Mouse (Mus musculus) adrenal gland, postnatal 10 days (tissue): Measurements from ENCODE around the gene Akr1c21. TPM values are rescaled to one million over a fixed set of nuclear protein-coding genes. Genes with fewer than 3 reads are reported as not detected.
"Not testable (repeated sequence)": the region's sequence is repeated elsewhere in the genome, so short reads cannot be mapped to it uniquely, and the experiment has no call there.

Experiments
- DNase-seq: peaks from one replicate; pipeline ENCODE4 v3.0.0; 2021; ENCODE audit warnings: mixed read lengths
- long read RNA-seq, 2 experiments: library from polyadenylated mRNA; stranded (forward); transcript quantifications; one replicate each; pipeline ENCODE4 v2.0.0; 2021
- total RNA-seq, 2 experiments: library from RNA; stranded (reverse); gene quantifications; 2 replicates each; pipeline ENCODE4 v1.2.3; 2021

Akr1c21 gene
- not detected for total RNA-seq
- long read RNA-seq, experiment 1: 0 reads
- long read RNA-seq, experiment 2: 0 reads

- DNase-seq: no peak
These were observed at the start of gene Akr1c21 for GRCm38 (mm10) chr13:4573871-4574270. TSS of gene Akr1c21 (plus strand) at chr13:4574075.

- DNase-seq: no peak
These were observed 14.7 kb upstream of the Akr1c21 start for GRCm38 (mm10) chr13:4559143-4559542.

- DNase-seq: no peak
These were observed 13.4 kb upstream of the Akr1c21 start for GRCm38 (mm10) chr13:4560500-4560899.

- no peak for DNase-seq
These were observed 7.9 kb upstream of the Akr1c21 start for GRCm38 (mm10) chr13:4565996-4566395.

- DNase-seq: no peak
These were observed 3.0 kb downstream of the Akr1c21 start for GRCm38 (mm10) chr13:4576921-4577320.

- not testable (repeated sequence) for DNase-seq
These were observed 29.6 kb downstream of the Akr1c21 start for GRCm38 (mm10) chr13:4603431-4603830.

- no peak for DNase-seq
These were observed 32.9 kb downstream of the Akr1c21 start for GRCm38 (mm10) chr13:4606821-4607220.

GRCm38 (mm10) chr13:4608530-4608929 lies 34.7 kb downstream of the Akr1c21 start:
- no peak for DNase-seq

- peak; percentile 90 for DNase-seq
These were observed 35.1 kb downstream of the Akr1c21 start, which contains the start of gene Akr1e1 for GRCm38 (mm10) chr13:4608961-4609409. TSS of gene Akr1e1 (minus strand) at chr13:4609174.

- no peak for DNase-seq
These were observed 37.0 kb downstream of the Akr1c21 start for GRCm38 (mm10) chr13:4610902-4611301.

Other genes starting within 250 kb of the Akr1c21 start
- gene Akr1c6, start 139.8 kb upstream of the Akr1c21 start, total RNA-seq: 10 to 100 TPM; 29.4 to 53.8 TPM
- gene Akr1c20, start 50.7 kb upstream of the Akr1c21 start, total RNA-seq: 10 to 100 TPM; 13.3 to 26.6 TPM
- gene Akr1e1, start 35.1 kb downstream of the Akr1c21 start, total RNA-seq: 10 to 100 TPM; 32.1 to 34.0 TPM